Mouse (Mus musculus) embryonic facial prominence, embryonic 13.5 days (tissue): Measurements from ENCODE around the gene Gm17571. TPM values are rescaled to one million over a fixed set of nuclear protein-coding genes. Genes with fewer than 3 reads are reported as not detected.
A peak's percentile ranks its signal among the peaks of the same experiment; 100 is the strongest.

Experiments
- ATAC-seq: fragments of 200-750 bp; cut with Nextera tagmentation; 2 replicates; pipeline ENCODE4 v1.8.0; 2017; ENCODE audit warnings: low read depth; ENCODE audit not compliant: insufficient number of reproducible peaks, insufficient read depth, low FRiP score, low TSS enrichment
- H3K27ac ChIP-seq: fragments of 300-500 bp; sonication (generic); 2 replicates; pipeline ENCODE4 v1.5.1; 2015; ENCODE audit warnings: moderate library complexity, mild to moderate bottlenecking, inconsistent platforms
- H3K27me3 ChIP-seq: fragments of 300-500 bp; sonication (generic); 2 replicates; pipeline ENCODE4 v1.6.1; 2015; ENCODE audit warnings: mild to moderate bottlenecking, inconsistent platforms
- H3K36me3 ChIP-seq: fragments of 300-500 bp; sonication (generic); 2 replicates; pipeline ENCODE4 v1.6.1; 2015; ENCODE audit warnings: mild to moderate bottlenecking, inconsistent platforms
- H3K4me1 ChIP-seq: fragments of 300-500 bp; sonication (generic); 2 replicates; pipeline ENCODE4 v1.6.1; 2015; ENCODE audit warnings: inconsistent platforms
- H3K4me2 ChIP-seq: fragments of 300-500 bp; sonication (generic); 2 replicates; pipeline ENCODE4 v1.6.1; 2015; ENCODE audit warnings: moderate library complexity, mild to moderate bottlenecking, inconsistent platforms
- H3K4me3 ChIP-seq: fragments of 300-500 bp; sonication (generic); 2 replicates; pipeline ENCODE4 v1.5.1; 2015; ENCODE audit warnings: mild to moderate bottlenecking, inconsistent platforms
- H3K9ac ChIP-seq: fragments of 300-500 bp; sonication (generic); 2 replicates; pipeline ENCODE4 v1.6.1; 2015; ENCODE audit warnings: mild to moderate bottlenecking, inconsistent platforms
- H3K9me3 ChIP-seq: fragments of 300-500 bp; sonication (generic); 2 replicates; pipeline ENCODE4 v1.6.1; 2016; ENCODE audit warnings: inconsistent platforms
- WGBS: fragments of 180-500 bp; shearing (Covaris S2); methylation state at CpG from one replicate; pipeline ENCODE4 v1.1.7; 2015; ENCODE audit warnings: mixed read lengths; 5-methylcytosine and 5-hydroxymethylcytosine counted together
- polyA plus RNA-seq: library from polyadenylated mRNA; unstranded; fragments of >200 nt; fragmentation: Nextera tagmentation; extraction: Ambion mirVana; gene quantifications from 2 replicates; pipeline ENCODE4 v1.2.1, GENCODE M21; 2015

The Gm17571 gene
- not detected in 2 replicates for polyA plus RNA-seq

DNA sequence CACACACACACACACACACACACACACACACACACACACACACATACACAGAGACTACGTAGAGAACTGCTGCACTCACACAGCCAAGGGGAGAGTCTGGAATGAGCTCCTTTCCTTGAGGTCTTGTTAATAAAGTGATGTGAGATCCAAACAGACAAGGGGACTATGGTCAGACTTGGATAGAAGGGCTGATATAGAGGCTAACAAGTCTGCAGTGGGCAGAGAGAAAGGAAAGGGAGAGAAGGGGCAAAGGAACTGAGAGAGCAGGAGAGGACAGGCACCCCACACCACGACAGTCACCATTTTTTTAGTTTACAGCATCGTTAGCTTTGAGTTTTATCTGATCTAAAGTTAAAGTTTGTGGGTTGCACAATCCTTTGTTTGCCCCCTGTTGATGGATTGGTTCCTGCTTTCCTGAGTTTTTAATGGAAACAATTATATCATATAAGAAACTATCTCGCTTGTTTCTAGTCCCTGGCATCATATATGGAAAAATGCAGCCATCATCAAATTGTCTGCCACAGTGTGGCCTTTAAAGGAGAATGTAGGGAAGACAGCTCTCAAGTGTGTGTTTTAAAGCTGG, at the start of gene Gm17571:
Gene Gm17571 (minus strand): TSS at position 51 of the 583 bp plus-strand sequence.
- H3K27ac ChIP-seq: no peak within 1 kb of the TSS
- 67% methylated on average over 4 of the region's 4 CpGs for WGBS
- no peaks in the 10 kb centered on the region for H3K27me3 ChIP-seq
- H3K9ac ChIP-seq: no peak within 1 kb of the TSS
- ATAC-seq: no peak
- no peak within 1 kb of the TSS for H3K4me2 ChIP-seq
- H3K36me3 ChIP-seq: no peaks in the 10 kb centered on the region
- H3K9me3 ChIP-seq: no peaks in the 10 kb centered on the region
- no peak within 1 kb of the TSS for H3K4me3 ChIP-seq
- peaks cover 8% of the 10 kb centered on the region; the same call in 1 of the 2 replicates for H3K4me1 ChIP-seq

DNA sequence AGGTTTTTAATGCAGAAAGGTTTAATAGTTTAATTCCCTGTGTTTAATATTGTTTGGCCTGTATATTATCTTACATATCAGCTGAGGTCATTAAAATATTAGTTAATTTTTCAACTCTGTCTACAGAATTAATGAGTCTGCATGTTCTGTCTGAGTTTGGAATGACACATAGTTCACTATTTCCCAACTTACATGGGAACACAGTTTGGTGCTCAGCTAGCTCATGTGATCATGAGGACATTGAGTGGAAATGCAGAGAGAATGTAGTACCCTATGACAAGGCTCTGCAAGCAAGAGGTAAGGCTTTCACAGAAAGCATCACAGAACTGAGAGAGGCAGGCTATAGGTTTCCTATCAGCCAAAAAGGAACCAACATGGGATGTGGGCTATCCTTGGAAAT, 49.0 kb upstream of the Gm17571 start:
- no peak overlapping the region for H3K27ac ChIP-seq
- no peak for ATAC-seq

DNA sequence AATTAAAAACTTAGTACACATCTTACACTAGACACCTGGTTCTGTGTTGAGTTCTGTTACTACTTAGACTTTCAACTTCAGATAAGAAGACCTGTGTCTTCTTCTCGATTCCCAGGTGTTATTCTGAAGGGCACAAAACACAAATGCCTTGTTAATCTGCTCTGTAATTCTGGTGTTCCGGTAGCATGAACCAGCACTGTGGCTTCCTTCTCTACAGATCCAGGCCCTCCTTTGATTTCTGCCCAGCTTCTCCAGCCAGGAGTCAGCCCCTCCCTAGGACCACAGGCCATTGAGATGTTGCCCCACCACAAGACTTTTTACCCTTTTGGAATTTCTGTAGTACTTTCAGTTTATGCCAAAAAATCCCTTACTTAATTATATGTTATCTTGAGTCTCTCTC, 47.2 kb upstream of the Gm17571 start:
- no peaks in the 10 kb centered on the region for H3K36me3 ChIP-seq
- 83% methylated on average over 2 of the region's 2 CpGs for WGBS
- H3K4me2 ChIP-seq: no peak overlapping the region
- no peak for ATAC-seq
- H3K27ac ChIP-seq: no peak overlapping the region
- H3K9me3 ChIP-seq: no peaks in the 10 kb centered on the region
- H3K9ac ChIP-seq: no peak overlapping the region
- H3K4me1 ChIP-seq: peaks cover 5% of the 10 kb centered on the region; the same call in 1 of the 2 replicates
- H3K27me3 ChIP-seq: no peaks in the 10 kb centered on the region
- H3K4me3 ChIP-seq: no peak overlapping the region

More for the DNA sequence above, 49.0 kb upstream of the Gm17571 start:
- H3K9ac ChIP-seq: no peak overlapping the region
- no peak overlapping the region for H3K4me2 ChIP-seq
- H3K4me1 ChIP-seq: peaks cover 5% of the 10 kb centered on the region; the same call in 1 of the 2 replicates
- no peaks in the 10 kb centered on the region for H3K36me3 ChIP-seq
- no peaks in the 10 kb centered on the region for H3K9me3 ChIP-seq
- no peak overlapping the region for H3K4me3 ChIP-seq
- no peaks in the 10 kb centered on the region for H3K27me3 ChIP-seq

DNA sequence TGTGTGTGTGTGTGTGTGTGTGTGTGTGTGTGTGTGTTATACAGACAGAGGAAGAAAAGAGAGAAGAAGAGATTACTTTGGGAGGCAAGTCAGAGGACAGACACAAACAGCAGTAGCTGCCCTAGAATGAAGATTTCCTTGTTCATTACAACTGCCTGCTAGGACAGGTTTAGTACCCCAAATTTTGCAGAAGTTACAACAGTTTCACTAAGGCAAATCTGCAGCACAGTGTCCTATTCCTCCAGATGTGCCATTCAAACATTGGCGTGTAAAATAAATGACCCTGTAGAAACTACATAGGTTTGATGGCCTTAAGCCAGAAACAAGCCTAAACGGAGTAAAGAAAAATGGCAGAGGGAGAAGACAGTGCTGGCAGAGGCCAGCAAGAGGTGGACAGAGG, 46.3 kb upstream of the Gm17571 start:
- Histone ChIP-seq H3K4me3 (no peak overlapping the region), H3K9ac (no peak overlapping the region), H3K27ac (no peak overlapping the region), H3K27me3 (no peaks in the 10 kb centered on the region), H3K36me3 (no peaks in the 10 kb centered on the region), H3K9me3 (no peaks in the 10 kb centered on the region), H3K4me2 (no peak overlapping the region), H3K4me1 (peaks cover 4% of the 10 kb centered on the region; the same call in 1 of the 2 replicates)
- WGBS: 78% methylated on average over 2 of the region's 2 CpGs
- no peak for ATAC-seq

DNA sequence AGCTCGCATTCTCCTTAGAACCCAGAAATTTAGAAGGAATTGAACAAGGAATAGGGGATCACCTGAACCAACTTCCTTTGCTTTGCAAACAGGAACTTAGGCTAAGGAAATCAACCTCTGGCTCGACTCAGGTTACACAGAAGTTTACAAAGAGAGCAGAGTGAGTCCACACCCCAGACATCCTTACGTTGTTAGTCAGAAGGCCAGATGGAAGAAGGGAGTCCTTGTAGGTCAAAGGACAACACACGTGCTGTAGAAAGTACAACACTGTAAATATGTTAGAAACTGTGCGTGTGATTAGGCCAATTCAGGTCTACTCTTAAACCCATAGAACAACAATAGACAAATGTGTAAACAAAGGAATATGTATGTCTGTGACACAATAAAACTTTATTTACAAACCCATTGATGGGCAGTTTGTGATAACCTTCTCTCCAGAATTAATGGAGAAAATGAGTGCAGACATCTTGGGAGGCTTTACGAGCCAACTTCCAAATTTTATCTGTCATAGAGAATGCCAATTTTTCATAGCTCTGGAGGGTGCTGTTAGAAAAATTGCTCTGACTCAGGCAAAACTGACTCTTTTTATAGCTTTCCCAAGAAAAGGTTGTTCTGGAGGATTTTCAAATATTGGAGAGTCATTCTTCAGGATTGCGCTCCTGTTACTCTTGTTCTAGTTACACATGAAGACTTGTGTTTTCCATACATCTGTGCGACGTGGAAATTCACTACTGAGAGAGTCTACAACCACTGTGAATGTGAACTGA, 45.5 kb upstream of the Gm17571 start:
- H3K27ac ChIP-seq: no peak overlapping the region
- no peak for ATAC-seq
- no peak overlapping the region for H3K9ac ChIP-seq
- no peak overlapping the region for H3K4me2 ChIP-seq
- no peaks in the 10 kb centered on the region for H3K9me3 ChIP-seq
- H3K27me3 ChIP-seq: no peaks in the 10 kb centered on the region
- WGBS: 73% methylated on average over 9 of the region's 9 CpGs
- no peaks in the 10 kb centered on the region; the same call in 1 of the 2 replicates for H3K4me1 ChIP-seq
- H3K36me3 ChIP-seq: no peaks in the 10 kb centered on the region
- H3K4me3 ChIP-seq: no peak overlapping the region

DNA sequence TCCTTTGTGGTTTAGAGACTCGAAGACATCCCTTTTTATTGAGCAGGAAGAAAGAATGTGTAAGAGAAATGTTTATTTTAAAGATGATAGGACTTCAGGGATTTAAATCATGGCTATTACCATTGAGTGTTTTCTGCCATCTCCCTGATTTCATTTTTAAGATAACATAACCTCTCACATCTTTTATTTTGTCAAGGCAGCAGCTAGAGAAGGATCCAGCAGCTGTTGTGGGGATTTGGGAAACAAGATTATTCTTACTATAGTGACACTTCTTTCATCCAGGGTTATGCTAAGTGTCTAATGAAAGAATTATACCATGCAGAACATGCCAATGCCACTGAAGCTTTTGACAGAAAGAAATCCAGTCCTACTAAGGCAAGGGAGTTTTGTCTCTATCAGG, 44.6 kb upstream of the Gm17571 start:
- no peaks in the 10 kb centered on the region for H3K9me3 ChIP-seq
- WGBS: 50% methylated on average over 1 of the region's 1 CpGs
- H3K4me3 ChIP-seq: no peak overlapping the region
- no peaks in the 10 kb centered on the region for H3K36me3 ChIP-seq
- H3K4me2 ChIP-seq: no peak overlapping the region
- no peak overlapping the region for H3K27ac ChIP-seq
- no peaks in the 10 kb centered on the region for H3K4me1 ChIP-seq
- H3K9ac ChIP-seq: no peak overlapping the region
- no peaks in the 10 kb centered on the region for H3K27me3 ChIP-seq
- no peak for ATAC-seq

DNA sequence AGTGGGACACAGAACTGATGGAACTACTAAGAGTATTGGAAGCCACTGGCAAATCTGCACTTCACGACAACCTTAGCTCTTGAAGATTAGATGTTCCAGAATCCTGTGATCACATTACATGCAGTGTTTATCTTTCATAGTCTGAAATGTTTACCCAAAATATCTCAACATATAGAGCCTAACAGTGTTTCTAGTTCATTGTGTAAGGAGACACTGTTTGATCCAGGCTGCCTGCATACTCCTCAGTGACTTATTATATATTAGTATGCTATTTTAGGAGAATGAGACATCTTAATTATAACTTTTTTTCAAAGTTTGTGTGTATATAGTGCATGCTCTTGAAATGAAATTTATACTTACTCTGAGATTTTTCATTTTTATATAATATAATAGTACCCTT, 39.4 kb upstream of the Gm17571 start:
- H3K9ac ChIP-seq: no peak overlapping the region
- peaks cover 25% of the 10 kb centered on the region for H3K4me1 ChIP-seq
- 67% methylated on average over 1 of the region's 1 CpGs for WGBS
- H3K27me3 ChIP-seq: no peaks in the 10 kb centered on the region
- no peak overlapping the region for H3K4me2 ChIP-seq
- ATAC-seq: no peak
- no peaks in the 10 kb centered on the region for H3K9me3 ChIP-seq
- H3K36me3 ChIP-seq: no peaks in the 10 kb centered on the region
- no peak overlapping the region for H3K4me3 ChIP-seq
- H3K27ac ChIP-seq: no peak overlapping the region

DNA sequence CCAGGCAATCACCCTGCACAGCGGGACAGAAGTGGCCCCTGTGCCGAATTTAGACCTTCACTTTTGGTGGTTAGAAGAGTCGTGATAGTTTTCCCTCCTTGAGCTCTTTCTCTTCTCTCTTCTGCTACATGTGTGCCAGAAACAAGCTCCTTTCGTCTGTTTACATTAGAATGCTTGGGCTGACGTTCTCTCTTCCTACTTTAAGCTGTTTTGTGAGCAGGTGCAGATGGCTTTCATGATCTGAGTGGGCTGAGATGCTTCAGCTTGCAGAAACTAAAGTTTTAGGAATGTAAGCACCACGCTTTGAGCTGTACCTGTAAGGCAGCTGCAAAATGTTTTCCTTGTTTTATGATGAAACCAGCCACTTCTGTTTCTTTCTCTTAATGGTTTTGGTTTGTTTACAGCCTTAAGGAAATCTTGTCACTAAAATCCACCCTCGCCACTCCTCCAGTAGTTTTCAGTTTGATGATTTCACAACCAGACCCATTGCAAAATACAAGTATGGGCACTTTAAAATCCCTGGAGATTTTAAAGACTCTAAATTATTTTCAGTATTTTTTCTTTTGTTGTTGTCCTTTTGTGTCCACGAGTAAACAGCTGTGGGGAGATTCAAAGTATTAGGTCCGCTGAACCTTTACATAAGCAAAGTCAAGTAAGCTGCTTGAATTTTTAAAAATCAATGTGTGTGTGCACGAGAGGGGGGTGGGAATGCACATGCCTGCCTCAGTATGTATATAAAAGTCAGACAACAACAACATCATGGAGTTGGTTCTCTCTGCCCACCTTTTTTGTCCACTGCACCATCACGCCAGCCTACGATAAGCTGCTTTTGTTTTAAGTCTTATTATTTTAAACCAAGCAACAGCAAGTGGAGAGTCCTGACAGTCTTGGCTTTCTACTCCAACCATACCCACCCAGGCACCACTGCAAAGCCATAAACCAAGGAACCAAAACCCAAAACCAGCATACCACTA, 38.0 kb upstream of the Gm17571 start:
- H3K36me3 ChIP-seq: no peaks in the 10 kb centered on the region
- H3K4me2 ChIP-seq: peak overlapping the region; percentile 20; the same call in 1 of the 2 replicates
- no peak for ATAC-seq
- peak overlapping the region; percentile 28; the same call in 1 of the 2 replicates for H3K27ac ChIP-seq
- no peaks in the 10 kb centered on the region for H3K27me3 ChIP-seq
- H3K9ac ChIP-seq: no peak overlapping the region
- 55% methylated on average over 12 of the region's 12 CpGs for WGBS
- H3K9me3 ChIP-seq: no peaks in the 10 kb centered on the region
- no peak overlapping the region for H3K4me3 ChIP-seq
- peaks cover 26% of the 10 kb centered on the region for H3K4me1 ChIP-seq

DNA sequence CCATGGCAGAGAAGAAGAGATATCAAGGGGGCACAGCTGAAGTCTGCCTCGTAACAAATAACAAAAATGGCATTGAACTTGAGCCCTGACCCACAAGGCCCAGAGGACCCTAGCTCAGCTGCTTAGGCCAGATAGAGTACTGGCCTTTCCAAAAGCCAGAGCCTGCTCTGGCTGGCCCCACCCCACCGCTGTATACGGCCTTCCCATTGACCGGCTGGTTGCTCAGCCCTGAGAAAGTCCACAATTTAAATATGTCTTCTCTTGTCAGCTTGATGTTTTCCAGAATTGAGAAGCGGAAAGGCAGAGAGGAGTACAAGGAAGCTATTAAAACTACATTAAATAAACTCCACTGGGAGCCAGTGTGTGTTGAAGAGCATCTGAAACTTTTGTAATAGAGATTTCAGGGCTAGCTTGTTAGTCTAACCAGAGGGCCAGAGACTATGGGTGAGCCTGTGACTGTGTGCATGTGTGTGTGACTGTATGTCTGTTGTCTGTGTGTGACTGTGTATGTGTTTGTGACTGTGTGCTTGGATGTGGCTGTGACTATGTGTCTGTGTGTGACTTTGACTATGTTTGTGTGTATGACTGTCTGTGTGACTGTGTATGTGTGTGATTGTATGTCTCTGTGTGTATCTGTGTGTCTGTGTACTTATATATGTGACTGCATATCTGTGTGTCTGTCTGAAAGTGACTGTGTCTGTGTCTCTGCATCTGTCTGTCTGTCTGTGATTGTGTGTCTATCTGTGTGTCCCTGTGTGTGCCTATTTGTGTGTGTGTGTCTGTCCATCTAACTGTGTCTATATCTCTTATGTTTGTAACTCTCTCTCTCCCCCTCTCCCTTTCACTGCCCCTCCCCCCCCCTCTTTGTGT, 36.9 kb upstream of the Gm17571 start:
- 67% methylated on average over 5 of the region's 5 CpGs for WGBS
- ATAC-seq: no peak
- no peak overlapping the region for H3K4me3 ChIP-seq
- H3K9ac ChIP-seq: no peak overlapping the region
- no peaks in the 10 kb centered on the region for H3K36me3 ChIP-seq
- H3K27ac ChIP-seq: peak overlapping the region; percentile 28; the same call in 1 of the 2 replicates
- peaks cover 35% of the 10 kb centered on the region for H3K4me1 ChIP-seq
- H3K9me3 ChIP-seq: no peaks in the 10 kb centered on the region
- H3K27me3 ChIP-seq: no peaks in the 10 kb centered on the region
- H3K4me2 ChIP-seq: no peak overlapping the region

DNA sequence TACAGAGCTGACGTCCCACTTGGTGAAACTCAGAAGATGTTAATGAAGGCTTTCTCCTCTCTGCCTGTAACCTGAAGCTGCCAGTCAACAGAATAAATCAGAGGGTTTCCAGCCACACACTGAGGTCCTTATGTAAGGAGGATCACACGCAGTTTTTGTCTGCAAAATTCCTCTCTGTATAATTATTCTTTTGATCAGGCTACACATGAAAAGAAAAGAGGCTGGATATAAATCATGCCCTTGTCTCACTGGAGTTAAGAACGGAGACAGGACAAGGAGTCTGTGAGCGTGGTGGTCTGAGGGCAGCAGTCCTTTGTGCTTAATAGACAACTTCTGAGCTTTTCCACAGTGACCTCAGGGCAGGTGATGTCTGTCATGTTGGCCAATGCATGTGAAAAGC, 32.7 kb upstream of the Gm17571 start:
- no peak overlapping the region; the same call in 1 of the 2 replicates for H3K27ac ChIP-seq
- H3K4me2 ChIP-seq: no peak overlapping the region
- H3K36me3 ChIP-seq: no peaks in the 10 kb centered on the region
- 16% methylated on average over 4 of the region's 4 CpGs for WGBS
- H3K4me1 ChIP-seq: peaks cover 39% of the 10 kb centered on the region
- no peak overlapping the region for H3K4me3 ChIP-seq
- H3K27me3 ChIP-seq: no peaks in the 10 kb centered on the region
- H3K9me3 ChIP-seq: no peaks in the 10 kb centered on the region
- H3K9ac ChIP-seq: no peak overlapping the region
- ATAC-seq: no peak

DNA sequence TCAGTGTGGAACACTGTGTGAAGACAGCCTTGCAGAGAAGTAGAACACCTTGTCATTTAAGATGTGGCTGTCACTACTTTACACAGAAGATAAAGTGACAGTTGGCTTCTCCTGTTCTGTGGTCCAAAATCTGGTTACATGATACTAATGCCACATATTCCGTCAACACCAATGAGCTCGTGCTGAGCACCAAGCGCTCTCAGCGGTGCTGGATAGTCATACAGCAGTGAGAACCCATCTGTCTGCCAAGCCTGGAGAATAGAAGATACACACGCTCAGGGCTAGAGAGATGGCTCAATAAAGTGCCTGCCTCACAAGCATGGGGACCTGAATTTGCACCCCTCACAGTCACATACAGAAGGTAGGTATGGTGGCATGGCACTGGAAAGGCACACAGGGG, 28.4 kb upstream of the Gm17571 start:
- peaks cover 27% of the 10 kb centered on the region for H3K4me1 ChIP-seq
- no peak for ATAC-seq
- no peak overlapping the region for H3K4me3 ChIP-seq
- H3K27me3 ChIP-seq: no peaks in the 10 kb centered on the region
- H3K9me3 ChIP-seq: no peaks in the 10 kb centered on the region
- H3K36me3 ChIP-seq: no peaks in the 10 kb centered on the region
- WGBS: 88% methylated on average over 5 of the region's 5 CpGs
- no peak overlapping the region for H3K9ac ChIP-seq
- H3K4me2 ChIP-seq: no peak overlapping the region
- no peak overlapping the region for H3K27ac ChIP-seq
